Mouse (Mus musculus): ENCODE measurements at regions not wholly inside any gene's neighbourhood (a gene's known extent, or its start where the extent isn't known, plus 50 kb on each side); places are given as distances from the start of the nearest gene placed in this dataset.

DNA sequence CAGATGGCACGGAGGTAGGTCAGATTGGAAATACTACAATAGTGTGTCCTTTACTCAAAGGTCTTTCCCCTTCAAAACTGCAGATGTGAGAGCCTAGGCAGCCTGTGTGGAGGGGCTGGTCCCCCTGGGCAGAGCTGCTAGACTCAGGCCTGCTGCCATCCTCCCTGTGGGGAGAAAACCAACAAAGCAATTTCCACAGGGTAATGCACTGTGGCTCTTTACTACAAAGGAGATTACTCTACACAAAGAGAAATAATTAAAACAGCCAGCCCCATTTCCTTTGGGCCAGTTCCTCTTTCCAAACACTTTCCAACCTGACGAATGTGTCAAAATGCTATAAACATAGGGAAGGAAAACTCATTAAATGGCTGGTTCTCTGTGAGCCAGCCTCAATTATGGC is 250.0 kb upstream of the Trpc7 start:
- Histone ChIP-seq H3K4me3 (ENCODE audit: control insufficient read depth, insufficient read depth, low read length) (no peak overlapping the region), H3K4me1 (replicated peaks; ENCODE audit: control insufficient read depth, insufficient read depth, low read length) (no peaks in the 10 kb centered on the region), H3K27ac (ENCODE audit: control insufficient read depth, insufficient read depth, low read length) (no peak overlapping the region), H3K27me3 (ENCODE audit: control insufficient read depth, insufficient read depth, low read length) (no peaks in the 10 kb centered on the region), H3K36me3 (ENCODE audit: control insufficient read depth, insufficient read depth, low read length) (no peaks in the 10 kb centered on the region)
- no peak for DNase-seq
- 51% methylated on average over 2 of the region's 2 CpGs for WGBS
- TF ChIP-seq CTCF (IDR thresholded peaks at IDR 0.05; ENCODE audit: borderline replicate concordance, control insufficient read depth, extremely low read depth, insufficient read depth, low read length, poor library complexity), result no peak
- no peak for TF ChIP-seq POLR2A (IDR thresholded peaks at IDR 0.05; ENCODE audit: control insufficient read depth, extremely low read depth, insufficient read depth, low read length, poor library complexity)

DNA sequence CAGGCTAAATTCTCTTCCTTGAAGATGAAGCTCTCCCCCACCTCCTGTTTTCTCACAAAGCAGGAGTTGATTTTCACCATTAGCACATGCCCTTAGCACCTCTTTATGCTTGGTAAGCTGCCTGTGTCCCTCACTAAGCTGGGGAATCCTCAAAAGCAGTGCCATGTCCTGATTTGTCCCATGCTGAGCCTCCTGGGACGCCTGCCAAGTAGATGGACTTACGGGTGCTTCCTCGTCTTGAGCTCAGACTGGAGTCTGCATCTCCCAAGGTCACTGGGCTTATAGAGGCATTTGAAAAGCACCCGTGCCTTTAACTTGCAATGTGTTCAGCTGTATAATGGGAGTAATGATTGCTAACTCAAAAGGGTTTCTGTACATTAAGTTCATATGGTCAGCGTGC is 247.1 kb upstream of the Trpc7 start:
- H3K27ac ChIP-seq (ENCODE audit: control insufficient read depth, insufficient read depth, low read length), result no peak overlapping the region
- no peaks in the 10 kb centered on the region for H3K4me1 ChIP-seq (replicated peaks; ENCODE audit: control insufficient read depth, insufficient read depth, low read length)
- no peak for DNase-seq
- no peak for TF ChIP-seq CTCF (IDR thresholded peaks at IDR 0.05; ENCODE audit: borderline replicate concordance, control insufficient read depth, extremely low read depth, insufficient read depth, low read length, poor library complexity)
- TF ChIP-seq POLR2A (IDR thresholded peaks at IDR 0.05; ENCODE audit: control insufficient read depth, extremely low read depth, insufficient read depth, low read length, poor library complexity), result no peak
- WGBS, result 72% methylated on average over 5 of the region's 5 CpGs
- no peak overlapping the region for H3K4me3 ChIP-seq (ENCODE audit: control insufficient read depth, insufficient read depth, low read length)
- no peaks in the 10 kb centered on the region for H3K36me3 ChIP-seq (ENCODE audit: control insufficient read depth, insufficient read depth, low read length)
- no peaks in the 10 kb centered on the region for H3K27me3 ChIP-seq (ENCODE audit: control insufficient read depth, insufficient read depth, low read length)

DNA sequence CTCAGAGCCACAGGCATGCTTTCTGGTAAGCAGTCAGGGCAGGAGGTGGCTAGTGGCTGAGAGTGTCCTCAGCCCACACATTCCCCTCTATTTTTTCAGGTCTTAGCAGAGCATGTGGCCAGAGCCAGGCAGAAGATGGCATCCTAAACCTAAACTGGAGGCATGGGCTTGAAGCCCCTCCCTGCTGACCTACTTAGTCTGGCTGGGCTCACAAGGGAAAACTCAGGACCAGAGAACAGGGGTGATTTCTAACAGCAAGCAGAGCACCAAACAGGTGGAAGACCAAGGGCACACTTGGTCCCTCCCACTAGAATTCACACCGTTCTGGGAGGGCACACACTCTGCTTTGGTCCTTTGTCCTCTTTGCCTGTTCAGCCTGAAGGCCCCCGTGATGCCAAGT is 246.6 kb upstream of the Trpc7 start:
- H3K4me1 ChIP-seq (replicated peaks; ENCODE audit: control insufficient read depth, insufficient read depth, low read length), result no peaks in the 10 kb centered on the region
- WGBS, result 29% methylated on average over 2 of the region's 2 CpGs
- DNase-seq, result no peak
- no peak overlapping the region for H3K4me3 ChIP-seq (ENCODE audit: control insufficient read depth, insufficient read depth, low read length)
- no peak for TF ChIP-seq POLR2A (IDR thresholded peaks at IDR 0.05; ENCODE audit: control insufficient read depth, extremely low read depth, insufficient read depth, low read length, poor library complexity)
- TF ChIP-seq CTCF (IDR thresholded peaks at IDR 0.05; ENCODE audit: borderline replicate concordance, control insufficient read depth, extremely low read depth, insufficient read depth, low read length, poor library complexity), result no peak
- no peaks in the 10 kb centered on the region for H3K36me3 ChIP-seq (ENCODE audit: control insufficient read depth, insufficient read depth, low read length)
- H3K27ac ChIP-seq (ENCODE audit: control insufficient read depth, insufficient read depth, low read length), result no peak overlapping the region
- no peaks in the 10 kb centered on the region for H3K27me3 ChIP-seq (ENCODE audit: control insufficient read depth, insufficient read depth, low read length)

DNA sequence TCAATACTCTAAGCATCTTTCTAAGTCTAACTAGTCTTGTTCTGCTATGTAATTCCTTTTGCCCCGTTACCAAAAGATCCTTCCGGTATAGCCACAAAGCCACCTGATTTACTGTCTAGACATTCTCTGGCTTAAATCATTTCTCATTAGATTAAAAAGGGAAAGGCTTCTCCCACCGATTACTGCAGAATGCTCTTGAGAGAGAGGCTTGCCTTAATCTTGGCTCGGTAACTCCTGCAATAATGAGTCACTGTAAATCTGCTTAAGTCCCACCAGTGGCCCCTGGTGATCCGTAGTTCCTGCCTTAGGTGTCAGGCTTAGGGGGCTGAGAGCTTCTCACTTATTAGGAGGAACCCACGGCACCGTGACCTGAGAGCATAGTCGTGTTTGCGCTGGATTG is 220.1 kb upstream of the Trpc7 start:
- Histone ChIP-seq H3K4me1 (replicated peaks; ENCODE audit: control insufficient read depth, insufficient read depth, low read length) (no peaks in the 10 kb centered on the region), H3K27ac (ENCODE audit: control insufficient read depth, insufficient read depth, low read length) (no peak overlapping the region), H3K27me3 (ENCODE audit: control insufficient read depth, insufficient read depth, low read length) (no peaks in the 10 kb centered on the region), H3K36me3 (ENCODE audit: control insufficient read depth, insufficient read depth, low read length) (no peaks in the 10 kb centered on the region), H3K4me3 (ENCODE audit: control insufficient read depth, insufficient read depth, low read length) (no peak overlapping the region)
- 79% methylated on average over 9 of the region's 9 CpGs for WGBS
- DNase-seq, result no peak
- TF ChIP-seq CTCF (IDR thresholded peaks at IDR 0.05; ENCODE audit: borderline replicate concordance, control insufficient read depth, extremely low read depth, insufficient read depth, low read length, poor library complexity), result no peak
- TF ChIP-seq POLR2A (IDR thresholded peaks at IDR 0.05; ENCODE audit: control insufficient read depth, extremely low read depth, insufficient read depth, low read length, poor library complexity), result no peak

DNA sequence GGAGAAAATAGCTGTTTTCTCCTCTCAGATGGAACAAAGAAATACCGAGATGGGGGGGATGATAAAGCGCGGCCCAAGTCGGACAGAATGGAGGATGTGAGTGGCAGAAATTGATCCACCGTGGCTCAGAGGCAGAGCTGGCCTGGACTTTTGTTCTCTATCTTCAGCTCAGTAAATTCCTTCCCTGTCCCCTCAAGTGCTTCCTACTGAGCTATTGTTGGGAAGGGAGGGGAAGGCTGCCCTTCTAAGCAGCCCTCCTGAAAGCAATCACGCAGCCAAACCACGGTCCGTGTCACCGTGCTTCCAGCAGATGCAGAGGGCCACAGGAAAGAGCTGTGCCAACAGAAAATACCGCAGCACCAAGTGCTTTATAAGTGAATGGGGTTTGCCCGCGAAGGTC is 212.2 kb upstream of the Trpc7 start:
- Histone ChIP-seq H3K27me3 (ENCODE audit: control insufficient read depth, insufficient read depth, low read length) (no peaks in the 10 kb centered on the region), H3K4me1 (replicated peaks; ENCODE audit: control insufficient read depth, insufficient read depth, low read length) (no peaks in the 10 kb centered on the region), H3K4me3 (ENCODE audit: control insufficient read depth, insufficient read depth, low read length) (no peak overlapping the region), H3K27ac (ENCODE audit: control insufficient read depth, insufficient read depth, low read length) (no peak overlapping the region), H3K36me3 (ENCODE audit: control insufficient read depth, insufficient read depth, low read length) (no peaks in the 10 kb centered on the region)
- WGBS, result 18% methylated on average over 12 of the region's 12 CpGs
- TF ChIP-seq POLR2A (IDR thresholded peaks at IDR 0.05; ENCODE audit: control insufficient read depth, extremely low read depth, insufficient read depth, low read length, poor library complexity) (no peak), CTCF (IDR thresholded peaks at IDR 0.05; ENCODE audit: borderline replicate concordance, control insufficient read depth, extremely low read depth, insufficient read depth, low read length, poor library complexity) (no peak)
- DNase-seq, result no peak

DNA sequence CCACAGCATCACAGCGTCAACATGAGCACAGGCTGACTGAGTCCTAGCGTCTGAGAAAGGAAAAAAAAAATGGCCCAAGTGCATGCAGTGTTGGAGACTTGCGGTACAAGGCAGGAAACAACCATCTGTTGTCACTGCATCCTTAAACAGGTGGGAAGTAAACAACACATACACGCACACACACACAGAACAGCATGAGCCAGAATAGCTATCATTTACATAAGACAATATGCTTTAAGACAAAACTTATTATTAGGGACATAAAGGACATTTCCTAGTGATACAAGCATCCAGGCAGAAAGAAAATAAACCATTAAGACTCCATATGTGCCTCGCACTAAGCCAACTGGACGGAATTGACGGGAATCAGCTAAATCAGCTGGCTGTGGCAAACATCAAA is 203.8 kb upstream of the Trpc7 start:
- TF ChIP-seq CTCF (IDR thresholded peaks at IDR 0.05; ENCODE audit: borderline replicate concordance, control insufficient read depth, extremely low read depth, insufficient read depth, low read length, poor library complexity) (no peak), POLR2A (IDR thresholded peaks at IDR 0.05; ENCODE audit: control insufficient read depth, extremely low read depth, insufficient read depth, low read length, poor library complexity) (no peak)

DNA sequence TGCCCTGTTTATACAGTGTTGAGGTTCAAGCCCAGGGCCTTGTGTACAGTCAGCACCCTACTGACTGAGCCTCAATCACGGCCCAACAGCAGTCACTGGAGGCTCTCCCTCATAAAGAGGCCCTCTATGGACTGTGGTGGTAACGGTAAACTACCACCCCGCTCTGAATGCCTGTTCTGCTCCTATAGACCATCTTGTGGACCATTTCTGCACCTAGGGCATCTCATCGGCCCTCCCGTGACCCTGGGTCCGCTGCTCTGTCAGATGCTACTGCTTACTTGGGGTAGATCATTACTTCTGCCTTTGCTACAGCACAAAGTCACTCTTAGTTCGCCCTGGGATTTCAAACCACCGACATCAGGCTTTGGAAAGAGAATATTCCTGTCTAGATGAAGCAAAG is 196.1 kb upstream of the Trpc7 start:
- H3K4me1 ChIP-seq (replicated peaks; ENCODE audit: control insufficient read depth, insufficient read depth, low read length), result no peaks in the 10 kb centered on the region
- 90% methylated on average over 8 of the region's 8 CpGs for WGBS
- no peak overlapping the region for H3K4me3 ChIP-seq (ENCODE audit: control insufficient read depth, insufficient read depth, low read length)
- H3K27me3 ChIP-seq (ENCODE audit: control insufficient read depth, insufficient read depth, low read length), result no peaks in the 10 kb centered on the region
- TF ChIP-seq POLR2A (IDR thresholded peaks at IDR 0.05; ENCODE audit: control insufficient read depth, extremely low read depth, insufficient read depth, low read length, poor library complexity), result no peak
- no peak for TF ChIP-seq CTCF (IDR thresholded peaks at IDR 0.05; ENCODE audit: borderline replicate concordance, control insufficient read depth, extremely low read depth, insufficient read depth, low read length, poor library complexity)
- DNase-seq, result no peak
- no peaks in the 10 kb centered on the region for H3K36me3 ChIP-seq (ENCODE audit: control insufficient read depth, insufficient read depth, low read length)
- H3K27ac ChIP-seq (ENCODE audit: control insufficient read depth, insufficient read depth, low read length), result no peak overlapping the region

More for the DNA sequence above, 203.8 kb upstream of the Trpc7 start:
- Histone ChIP-seq H3K27me3 (ENCODE audit: control insufficient read depth, insufficient read depth, low read length) (no peaks in the 10 kb centered on the region), H3K4me1 (replicated peaks; ENCODE audit: control insufficient read depth, insufficient read depth, low read length) (no peaks in the 10 kb centered on the region), H3K4me3 (ENCODE audit: control insufficient read depth, insufficient read depth, low read length) (no peak overlapping the region), H3K27ac (ENCODE audit: control insufficient read depth, insufficient read depth, low read length) (no peak overlapping the region), H3K36me3 (ENCODE audit: control insufficient read depth, insufficient read depth, low read length) (no peaks in the 10 kb centered on the region)
- no peak for DNase-seq
- 94% methylated on average over 7 of the region's 7 CpGs for WGBS
